Mouse (Mus musculus) inflammation-experienced regulatory T-cells, adult 16 weeks (primary cell): Measurements from ENCODE around the gene Chia1. TPM values are rescaled to one million over a fixed set of nuclear protein-coding genes. Genes with fewer than 3 reads are reported as not detected.

Experiments used
- polyA plus RNA-seq: library from polyadenylated mRNA; unstranded; fragments of 100-300 nt; shearing (Covaris generic); gene quantifications from one replicate; pipeline ENCODE4 v1.2.1, GENCODE M21; 2017

Gene Chia1
- 0.57 TPM for polyA plus RNA-seq

DNA sequence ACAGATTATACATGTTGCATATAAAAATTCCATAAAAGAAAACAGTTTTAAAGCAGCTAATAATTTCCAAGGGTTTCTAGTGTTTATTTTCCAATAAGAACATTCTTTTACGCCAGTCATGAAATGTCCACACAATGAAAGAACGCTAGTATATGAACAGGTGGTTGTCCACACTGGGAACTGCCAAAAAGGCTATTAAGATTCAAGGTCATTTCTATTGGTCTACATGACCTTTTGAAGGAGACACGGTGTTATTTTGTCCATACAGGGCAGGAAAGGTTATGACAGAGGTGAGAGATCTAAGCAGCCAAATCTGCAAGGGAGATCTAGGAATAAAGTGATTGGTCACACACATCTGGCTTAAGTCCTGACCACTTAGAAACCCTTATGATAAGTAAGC lies at the start of gene Chia1:
Chia1 (plus strand) TSS at position 301 of the 400 bp plus-strand sequence.

DNA sequence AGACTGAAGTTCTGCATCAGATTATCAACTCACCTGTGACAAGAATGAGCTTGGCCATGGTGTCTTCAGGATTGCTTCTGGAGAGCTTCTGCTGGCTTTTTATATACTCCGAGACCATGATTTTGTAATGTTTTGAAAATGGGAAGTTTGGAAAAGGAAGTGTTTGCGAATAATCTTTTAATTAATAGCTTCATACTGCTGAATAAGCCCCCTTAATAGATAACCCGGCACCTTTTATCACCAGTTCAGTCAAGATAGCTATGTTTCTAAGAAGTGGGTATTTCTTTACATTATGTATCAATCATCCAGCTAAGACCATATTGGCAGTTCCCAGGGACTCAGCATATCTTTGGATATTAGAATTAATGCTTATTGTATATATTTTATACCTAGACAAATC lies 54.4 kb downstream of the Chia1 start, which contains the start of gene Chil3:
Chil3 (minus strand) TSS at position 101 of the 400 bp plus-strand sequence.

Other genes starting within 250 kb of the Chia1 start
- gene Adora3, start 242.4 kb upstream of the Chia1 start, polyA plus RNA-seq: not detected
- 0.33 TPM for gene Tmigd3, start 242.3 kb upstream of the Chia1 start, polyA plus RNA-seq
- gene I830077J02Rik, start 180.6 kb upstream of the Chia1 start, polyA plus RNA-seq: 0.88 TPM
- 97.3 TPM for gene Wdr77, start 153.9 kb upstream of the Chia1 start, polyA plus RNA-seq
- gene Atp5f1, start 153.1 kb upstream of the Chia1 start, polyA plus RNA-seq: 361 TPM
- gene Ovgp1, start 139.5 kb upstream of the Chia1 start, polyA plus RNA-seq: 5.8 TPM
- gene Pifo, start 98.6 kb upstream of the Chia1 start, polyA plus RNA-seq: 2.1 TPM
- 8.7 TPM for gene Chil5, start 80.4 kb upstream of the Chia1 start, polyA plus RNA-seq
- gene Chil3, start 54.3 kb downstream of the Chia1 start, polyA plus RNA-seq: not detected
- gene Chil4, start 106.3 kb downstream of the Chia1 start, polyA plus RNA-seq: not detected